Mouse (Mus musculus) stomach, embryonic 16.5 days (tissue): ENCODE data around the gene H2-M10.5. TPM values are rescaled to one million over a fixed set of nuclear protein-coding genes. Genes with fewer than 3 reads are reported as not detected.
A peak's percentile ranks its signal among the peaks of the same experiment; 100 is the strongest.
"Not testable (repeated sequence)": the region's sequence is repeated elsewhere in the genome, so short reads cannot be mapped to it uniquely, and the experiment has no call there.

Source experiments
- ATAC-seq: fragments of 200-750 bp; cut with Nextera tagmentation; 2 replicates; pipeline ENCODE4 v1.8.0; 2017; ENCODE audit warnings: moderate number of reproducible peaks, moderate TSS enrichment; ENCODE audit not compliant: insufficient read depth, low FRiP score
- H3K27ac ChIP-seq: fragments of 300-500 bp; sonication (generic); 2 replicates; pipeline ENCODE4 v1.5.1; 2014; ENCODE audit warnings: low read length
- H3K27me3 ChIP-seq: fragments of 300-500 bp; sonication (generic); 2 replicates; pipeline ENCODE4 v1.6.1; 2014; ENCODE audit warnings: low read length, control low read depth, mixed read lengths; ENCODE audit not compliant: control insufficient read depth, insufficient read depth
- H3K36me3 ChIP-seq: fragments of 300-500 bp; sonication (generic); 2 replicates; pipeline ENCODE4 v1.6.1; 2014; ENCODE audit warnings: low read length; ENCODE audit not compliant: control insufficient read depth, insufficient read depth
- H3K4me1 ChIP-seq: fragments of 300-500 bp; sonication (generic); 2 replicates; pipeline ENCODE4 v1.6.1; 2014; ENCODE audit warnings: low read length, control low read depth, mixed read lengths; ENCODE audit not compliant: control insufficient read depth, insufficient read depth
- H3K4me2 ChIP-seq: fragments of 300-500 bp; sonication (generic); 2 replicates; pipeline ENCODE4 v1.6.1; 2014; ENCODE audit warnings: low read depth, low read length, mixed read lengths
- H3K4me3 ChIP-seq: fragments of 300-500 bp; sonication (generic); replicated peaks from 2 replicates; pipeline ENCODE4 v1.5.1; 2014; ENCODE audit warnings: mild to moderate bottlenecking, low read length
- H3K9ac ChIP-seq: fragments of 300-500 bp; sonication (generic); 2 replicates; pipeline ENCODE4 v1.6.1; 2014; ENCODE audit warnings: low read length
- H3K9me3 ChIP-seq: fragments of 300-500 bp; sonication (generic); replicated peaks from 2 replicates; pipeline ENCODE4 v1.6.1; 2016; ENCODE audit warnings: low read length, control low read depth; ENCODE audit not compliant: control insufficient read depth
- WGBS: fragments of 180-500 bp; shearing (Covaris S2); extraction: QIAGEN DNeasy Blood & Tissue Kit; methylation state at CpG from one replicate; pipeline ENCODE4 v1.1.7; 2014; 5-methylcytosine and 5-hydroxymethylcytosine counted together
- polyA plus RNA-seq: library from polyadenylated mRNA; unstranded; fragments of >200 nt; fragmentation: Nextera tagmentation; extraction: Ambion mirVana; gene quantifications from 2 replicates; pipeline ENCODE4 v1.2.1, GENCODE M21; 2015

H2-M10.5 gene
- not detected in 2 replicates for polyA plus RNA-seq

GRCm38 (mm10) chr17:36772610-36773009 lies at the start of gene H2-M10.5:
Gene H2-M10.5, plus strand, starts transcription at chr17:36772910.
- not testable (repeated sequence) for H3K36me3 ChIP-seq, H3K27me3 ChIP-seq, ATAC-seq, H3K4me1 ChIP-seq, H3K4me3 ChIP-seq, H3K9ac ChIP-seq, H3K9me3 ChIP-seq, H3K27ac ChIP-seq, H3K4me2 ChIP-seq
- 89% methylated on average over 2 of the region's 2 CpGs for WGBS

GRCm38 (mm10) chr17:36726046-36726445 lies 46.7 kb upstream of the H2-M10.5 start:
- Histone ChIP-seq H3K4me2 (no peak overlapping the region), H3K4me1 (no peaks in the 10 kb centered on the region), H3K36me3 (no peaks in the 10 kb centered on the region), H3K4me3 (no peak overlapping the region), H3K9ac (no peak overlapping the region), H3K9me3 (no peaks in the 10 kb centered on the region), H3K27me3 (no peaks in the 10 kb centered on the region), H3K27ac (no peak overlapping the region)
- ATAC-seq = no peak
- WGBS = 16% methylated on average over 2 of the region's 2 CpGs

- no peaks in the 10 kb centered on the region for H3K9me3 ChIP-seq
- H3K9ac ChIP-seq = no peak overlapping the region
- H3K4me1 ChIP-seq = no peaks in the 10 kb centered on the region
- 58% methylated on average over 2 of the region's 2 CpGs for WGBS
- H3K4me3 ChIP-seq = no peak overlapping the region
- no peak overlapping the region for H3K27ac ChIP-seq
- no peaks in the 10 kb centered on the region for H3K27me3 ChIP-seq
- H3K36me3 ChIP-seq = no peaks in the 10 kb centered on the region
- no peak for ATAC-seq
- H3K4me2 ChIP-seq = no peak overlapping the region
Measured at GRCm38 (mm10) chr17:36763816-36764215, 8.9 kb upstream of the H2-M10.5 start.

DNA sequence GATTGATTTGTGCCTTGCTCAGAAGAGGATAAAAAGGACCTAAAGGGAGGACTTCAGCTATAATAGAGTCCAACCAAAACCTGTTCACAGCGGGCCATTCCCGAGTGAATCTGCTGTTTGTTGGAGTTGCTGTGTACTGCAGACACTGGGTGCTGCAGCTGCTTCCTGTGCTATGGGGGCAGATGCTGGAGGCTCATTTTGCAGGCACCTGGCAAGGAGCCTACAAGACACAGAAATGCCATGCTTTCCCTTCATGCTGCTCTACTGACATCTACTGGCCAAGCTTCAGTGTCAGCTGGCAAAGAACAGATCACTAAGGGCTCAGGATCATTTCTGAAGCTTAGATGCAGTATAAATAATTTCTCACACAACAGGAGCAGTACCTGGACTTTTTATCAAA lies 8.5 kb upstream of the H2-M10.5 start:
- H3K4me1 ChIP-seq, H3K27ac ChIP-seq, H3K9ac ChIP-seq, H3K4me2 ChIP-seq, H3K27me3 ChIP-seq, H3K36me3 ChIP-seq, H3K4me3 ChIP-seq, ATAC-seq, H3K9me3 ChIP-seq: not testable (repeated sequence)
- WGBS = 35% methylated on average over 2 of the region's 2 CpGs

GRCm38 (mm10) chr17:36765403-36765802 lies 7.3 kb upstream of the H2-M10.5 start:
- not testable (repeated sequence) for H3K9ac ChIP-seq, ATAC-seq, H3K27me3 ChIP-seq, H3K27ac ChIP-seq, H3K4me1 ChIP-seq, H3K4me3 ChIP-seq, H3K4me2 ChIP-seq, H3K36me3 ChIP-seq, H3K9me3 ChIP-seq
- WGBS = 50% methylated on average over 2 of the region's 2 CpGs

DNA sequence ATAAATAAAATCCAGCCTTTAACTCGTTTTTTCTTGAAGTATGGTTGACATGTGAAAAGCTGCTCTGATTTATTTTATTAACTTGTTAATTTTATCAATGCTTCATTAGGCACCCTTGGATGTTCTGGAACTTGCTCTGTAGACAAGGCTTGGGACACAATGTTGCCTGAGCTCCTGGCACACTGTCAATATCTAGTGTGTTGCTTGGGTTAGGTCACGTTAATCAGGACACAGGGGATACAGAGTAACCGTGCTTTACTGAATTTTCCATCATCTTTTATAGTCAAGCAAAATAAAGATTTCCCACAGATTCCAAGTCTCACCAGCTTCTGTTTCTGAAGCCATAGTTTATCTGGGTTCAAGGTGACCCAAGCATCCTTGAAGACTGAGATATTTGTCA lies 8.8 kb downstream of the H2-M10.5 start:
- no peak overlapping the region for H3K4me2 ChIP-seq
- H3K9ac ChIP-seq = no peak overlapping the region
- ATAC-seq = no peak
- H3K4me3 ChIP-seq = no peak overlapping the region
- WGBS = 53% methylated on average over 3 of the region's 3 CpGs
- no peaks in the 10 kb centered on the region for H3K9me3 ChIP-seq
- H3K36me3 ChIP-seq = no peaks in the 10 kb centered on the region
- H3K27me3 ChIP-seq = no peaks in the 10 kb centered on the region
- no peak overlapping the region for H3K27ac ChIP-seq
- no peaks in the 10 kb centered on the region for H3K4me1 ChIP-seq

DNA sequence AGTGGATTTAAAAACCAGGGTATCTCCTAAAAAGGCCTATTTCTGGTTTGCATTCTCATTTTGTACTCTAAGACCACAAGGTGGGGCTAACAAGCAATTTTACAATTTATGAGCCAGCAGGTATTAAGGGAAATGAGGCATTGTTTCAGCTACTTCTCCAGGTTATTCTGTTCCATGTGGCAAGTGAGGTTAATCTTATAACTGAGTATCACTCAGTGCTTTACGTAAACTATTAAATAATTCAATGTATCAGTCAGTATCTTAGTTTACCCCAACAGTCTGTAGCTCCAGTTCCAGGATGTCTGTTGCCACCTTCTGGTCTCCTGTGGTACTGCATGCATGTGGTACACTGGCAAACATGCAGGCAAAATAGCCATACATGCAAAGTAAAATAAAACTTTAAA lies 13.8 kb downstream of the H2-M10.5 start:
- H3K27me3 ChIP-seq, H3K27ac ChIP-seq, H3K4me3 ChIP-seq, H3K9ac ChIP-seq, H3K36me3 ChIP-seq, H3K9me3 ChIP-seq, H3K4me1 ChIP-seq, H3K4me2 ChIP-seq, ATAC-seq: not testable (repeated sequence)
- 39% methylated on average over 1 of the region's 1 CpGs for WGBS

DNA sequence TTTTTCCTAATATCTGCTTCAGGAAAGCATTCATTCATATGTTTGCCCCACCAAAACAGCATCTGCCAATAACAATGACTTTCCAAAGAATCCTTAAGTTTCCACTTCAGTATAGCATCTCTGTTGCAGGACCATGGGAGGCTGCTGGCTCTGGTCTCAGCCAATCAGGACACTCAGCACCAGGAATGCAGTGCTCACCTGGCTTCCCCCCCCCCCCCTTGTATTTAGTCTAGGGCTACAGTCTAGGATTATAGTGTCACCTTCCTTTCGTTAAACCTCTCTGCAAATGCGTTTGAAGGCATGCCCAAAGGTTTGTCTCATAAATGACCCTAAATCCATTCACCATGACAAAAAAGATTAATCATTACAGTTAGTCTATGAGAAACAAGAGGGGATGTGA lies 15.6 kb downstream of the H2-M10.5 start:
- Histone ChIP-seq H3K4me3 (no peak overlapping the region), H3K36me3 (no peaks in the 10 kb centered on the region), H3K9ac (no peak overlapping the region), H3K4me1 (no peaks in the 10 kb centered on the region), H3K4me2 (no peak overlapping the region), H3K27ac (no peak overlapping the region), H3K27me3 (no peaks in the 10 kb centered on the region), H3K9me3 (no peaks in the 10 kb centered on the region)
- 61% methylated on average over 2 of the region's 2 CpGs for WGBS
- ATAC-seq = no peak

GRCm38 (mm10) chr17:36788801-36789200 lies 16.1 kb downstream of the H2-M10.5 start:
- H3K4me1 ChIP-seq, H3K27ac ChIP-seq, H3K9ac ChIP-seq, H3K36me3 ChIP-seq, H3K4me2 ChIP-seq, H3K27me3 ChIP-seq, H3K9me3 ChIP-seq, H3K4me3 ChIP-seq: not testable (repeated sequence)
- peak; percentile 17; the same call in 1 of the 2 replicates for ATAC-seq

GRCm38 (mm10) chr17:36799493-36799892 lies 26.8 kb downstream of the H2-M10.5 start:
- no peaks in the 10 kb centered on the region for H3K36me3 ChIP-seq
- no peaks in the 10 kb centered on the region for H3K27me3 ChIP-seq
- H3K4me3 ChIP-seq = no peak overlapping the region
- no peak overlapping the region for H3K4me2 ChIP-seq
- no peak overlapping the region for H3K27ac ChIP-seq
- no peaks in the 10 kb centered on the region for H3K4me1 ChIP-seq
- WGBS = 62% methylated on average over 10 of the region's 10 CpGs
- ATAC-seq = no peak
- no peaks in the 10 kb centered on the region for H3K9me3 ChIP-seq
- no peak overlapping the region for H3K9ac ChIP-seq
